Mouse (Mus musculus) inflammation-experienced regulatory T-cells, adult 6 months (primary cell): ENCODE results near the gene Tcea3. TPM values are rescaled to one million over a fixed set of nuclear protein-coding genes. Genes with fewer than 3 reads are reported as not detected.

Experiments used
- ATAC-seq: one replicate; pipeline ENCODE4 v1.8.0; 2017
- polyA plus RNA-seq, 3 experiments: library from polyadenylated mRNA; unstranded; fragments of 100-300 nt; shearing (Covaris generic); gene quantifications; one replicate each; pipeline ENCODE4 v1.2.1; 2017

The Tcea3 gene
- polyA plus RNA-seq, 3 experiments from 2014 or later, result 0.29 to 0.65 TPM; not detected in 1

DNA sequence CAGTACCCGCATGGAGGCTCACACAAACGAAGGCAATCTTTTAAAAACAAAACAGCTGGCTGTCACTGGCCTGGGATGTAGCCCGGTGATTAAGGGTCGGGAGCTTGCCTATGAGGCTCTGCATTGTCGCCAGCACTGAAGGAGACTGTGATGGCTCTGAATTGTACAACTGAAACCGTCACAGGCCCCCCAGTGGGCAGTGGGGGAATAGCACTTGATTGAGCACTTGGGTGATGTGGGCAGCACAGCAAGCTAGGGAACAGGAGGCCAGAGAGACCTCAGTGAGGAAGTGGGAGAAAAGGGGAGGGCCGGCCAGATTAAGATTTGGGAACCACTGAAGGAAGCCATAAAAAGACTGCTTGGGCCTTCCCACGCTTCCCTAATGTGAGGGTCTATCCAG is 7.9 kb upstream of the Tcea3 start:
- no peak for ATAC-seq

DNA sequence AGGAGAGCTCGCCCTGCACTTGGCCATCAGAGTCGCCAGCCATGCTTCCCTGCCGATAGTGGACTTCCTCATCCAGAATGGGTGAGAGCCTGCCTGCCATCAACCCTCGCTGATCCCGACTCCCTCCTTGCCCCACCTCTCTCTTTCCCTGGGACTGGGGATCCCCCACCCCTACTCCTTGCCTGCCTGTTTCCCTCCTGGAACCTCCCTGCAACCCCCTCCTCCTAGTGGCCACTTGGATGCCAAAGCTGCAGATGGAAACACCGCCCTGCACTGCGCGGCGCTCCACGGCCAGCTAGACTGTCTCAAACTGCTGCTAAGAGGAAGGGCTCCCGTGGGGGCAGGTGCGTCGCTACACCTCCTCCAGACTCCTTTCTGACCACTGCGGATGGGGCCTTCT is 7.4 kb upstream of the Tcea3 start:
- ATAC-seq, result no peak

DNA sequence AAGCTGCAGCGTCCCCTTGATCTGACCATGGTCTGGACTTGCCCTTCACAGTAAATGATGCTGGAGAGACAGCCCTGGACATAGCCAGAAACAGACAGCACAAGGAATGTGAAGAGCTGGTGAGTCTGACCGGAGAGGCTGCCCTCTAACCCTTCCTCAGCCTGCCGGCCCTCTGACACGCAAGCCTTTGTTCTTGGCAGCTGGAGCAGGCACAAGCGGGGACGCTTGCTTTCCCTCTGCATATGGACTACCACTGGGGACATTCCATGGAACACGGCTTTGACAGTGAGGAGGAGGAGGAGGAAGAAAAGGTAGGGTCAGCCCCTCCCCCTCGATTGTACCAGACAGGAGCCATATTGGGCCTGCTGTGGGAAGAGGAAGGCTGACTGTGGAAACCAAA is 6.6 kb upstream of the Tcea3 start:
- no peak for ATAC-seq

DNA sequence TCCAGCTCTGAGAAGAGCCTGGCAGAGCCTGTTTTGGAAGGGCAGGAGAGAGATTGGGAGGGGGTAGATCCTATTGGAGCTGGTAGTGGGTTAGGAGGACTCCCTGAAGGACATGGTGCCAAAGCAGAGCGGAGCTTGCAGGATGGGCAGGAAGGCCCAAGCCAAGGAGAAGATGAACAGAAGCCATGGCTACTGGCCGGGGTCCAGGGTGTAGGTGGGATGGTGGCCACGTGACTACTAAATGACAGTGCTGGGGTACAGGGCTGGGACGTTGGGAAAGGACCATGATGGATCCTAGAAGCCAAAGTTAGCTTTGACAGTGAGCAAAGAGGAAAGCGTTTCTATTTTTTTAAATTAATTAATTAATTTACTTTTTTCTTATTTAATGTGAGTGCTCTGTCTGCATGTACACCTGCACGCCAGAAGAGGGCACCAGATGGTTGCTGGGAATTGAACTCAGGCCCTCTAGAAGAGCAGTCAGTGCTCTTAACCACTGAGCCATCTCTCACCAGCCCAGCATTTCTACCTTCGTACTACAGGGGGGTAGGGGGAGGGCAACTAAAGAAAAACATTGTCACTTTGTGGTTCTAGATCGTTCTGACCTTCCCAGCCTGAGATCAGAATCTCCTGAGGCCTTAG is 5.3 kb upstream of the Tcea3 start:
- no peak for ATAC-seq

DNA sequence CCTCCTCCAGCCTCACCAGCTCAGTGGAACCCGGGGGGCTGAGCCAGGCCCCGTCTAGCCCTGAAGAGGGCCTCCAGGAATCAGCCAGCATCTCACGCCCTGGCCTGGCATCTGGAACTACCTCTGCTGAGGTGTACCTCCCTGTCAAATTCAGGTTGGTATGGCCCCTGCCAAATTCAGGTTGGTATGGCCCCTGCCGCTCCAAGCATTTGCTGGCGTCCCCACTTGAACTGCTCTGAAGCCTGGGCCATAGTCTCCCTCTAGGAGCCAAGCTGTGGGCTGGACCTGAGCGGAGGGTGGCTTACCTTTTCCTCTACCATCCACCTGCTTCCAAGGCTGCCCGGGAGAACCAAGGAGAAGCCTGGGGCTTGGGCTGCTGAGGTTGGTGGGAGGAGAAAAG is 4.8 kb upstream of the Tcea3 start:
- no peak for ATAC-seq

DNA sequence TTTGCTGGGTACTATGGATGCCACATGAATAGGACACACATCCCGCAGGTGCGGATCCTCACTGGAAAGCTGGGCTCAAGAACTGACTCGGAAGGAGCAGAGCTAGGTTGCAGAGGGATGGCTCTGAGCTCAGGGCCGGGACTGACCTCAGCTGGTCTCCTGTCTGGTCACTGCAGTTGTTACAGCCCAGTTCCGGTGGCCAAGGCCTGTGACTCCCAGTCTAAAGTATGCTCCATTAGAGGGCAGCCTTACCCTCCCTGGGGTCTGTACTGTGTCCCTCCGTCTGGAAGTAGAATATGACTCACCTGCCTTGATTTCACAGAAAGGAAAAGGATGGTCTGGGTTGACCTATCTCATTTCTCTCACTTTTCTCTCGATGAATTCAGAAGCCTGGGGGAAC is 3.3 kb upstream of the Tcea3 start:
- no peak for ATAC-seq

DNA sequence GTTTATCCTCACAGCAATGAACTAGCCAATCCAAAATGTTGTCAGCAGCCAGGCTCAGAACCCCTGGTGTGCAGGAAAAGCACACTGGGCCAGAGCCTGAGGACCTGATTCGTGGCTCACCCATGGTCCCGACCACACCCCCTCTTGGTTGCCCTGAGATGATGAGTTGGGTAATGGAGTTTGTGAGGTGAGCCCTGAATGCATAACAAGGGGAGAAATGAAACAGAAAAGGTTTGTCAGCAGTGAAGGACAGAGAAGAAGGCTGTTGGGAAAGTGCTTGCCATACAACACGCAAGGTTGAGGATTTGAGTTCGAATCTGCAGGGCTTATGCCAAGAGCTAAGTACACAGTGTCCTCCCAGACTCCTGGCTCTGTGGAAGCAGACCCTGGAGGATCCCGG is 1.8 kb upstream of the Tcea3 start:
- ATAC-seq, result no peak

DNA sequence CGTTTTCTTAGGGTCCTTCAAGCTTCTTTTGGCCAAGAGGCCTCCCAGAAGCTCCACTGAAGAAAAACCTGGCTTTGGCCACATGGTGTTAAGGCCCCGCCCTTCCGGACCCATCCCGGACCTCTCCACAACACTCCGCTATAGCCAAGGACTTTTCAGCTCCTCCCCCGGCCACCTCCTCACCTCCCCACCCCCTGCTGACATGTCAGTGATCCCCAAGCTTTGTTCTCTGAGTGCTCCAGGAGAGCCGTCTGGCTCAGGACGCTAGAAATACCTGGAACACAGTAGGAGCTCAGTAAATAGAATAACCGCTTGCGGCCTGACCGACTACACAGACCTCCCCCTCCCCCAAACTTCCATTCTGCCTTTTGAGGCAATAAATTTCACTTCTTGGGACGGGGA is 960 bp upstream of the Tcea3 start:
- ATAC-seq, result no peak

DNA sequence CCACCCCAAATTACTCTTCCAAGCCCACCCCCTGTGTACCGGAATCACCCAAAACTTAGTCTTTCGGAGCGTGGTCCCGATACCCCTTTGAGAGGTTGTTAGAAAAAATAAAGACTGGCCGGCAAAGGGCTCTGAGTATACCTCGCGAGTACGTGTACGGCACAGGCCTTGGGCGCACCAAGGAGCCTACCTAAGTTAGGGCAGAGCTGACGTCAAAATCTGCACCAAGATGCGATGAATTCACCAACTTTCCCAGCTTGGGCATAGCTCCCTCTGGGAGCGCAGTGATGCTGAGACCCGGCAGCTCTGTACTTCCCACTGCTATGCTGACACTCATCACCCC is 172 bp upstream of the Tcea3 start:
- ATAC-seq, result no peak

DNA sequence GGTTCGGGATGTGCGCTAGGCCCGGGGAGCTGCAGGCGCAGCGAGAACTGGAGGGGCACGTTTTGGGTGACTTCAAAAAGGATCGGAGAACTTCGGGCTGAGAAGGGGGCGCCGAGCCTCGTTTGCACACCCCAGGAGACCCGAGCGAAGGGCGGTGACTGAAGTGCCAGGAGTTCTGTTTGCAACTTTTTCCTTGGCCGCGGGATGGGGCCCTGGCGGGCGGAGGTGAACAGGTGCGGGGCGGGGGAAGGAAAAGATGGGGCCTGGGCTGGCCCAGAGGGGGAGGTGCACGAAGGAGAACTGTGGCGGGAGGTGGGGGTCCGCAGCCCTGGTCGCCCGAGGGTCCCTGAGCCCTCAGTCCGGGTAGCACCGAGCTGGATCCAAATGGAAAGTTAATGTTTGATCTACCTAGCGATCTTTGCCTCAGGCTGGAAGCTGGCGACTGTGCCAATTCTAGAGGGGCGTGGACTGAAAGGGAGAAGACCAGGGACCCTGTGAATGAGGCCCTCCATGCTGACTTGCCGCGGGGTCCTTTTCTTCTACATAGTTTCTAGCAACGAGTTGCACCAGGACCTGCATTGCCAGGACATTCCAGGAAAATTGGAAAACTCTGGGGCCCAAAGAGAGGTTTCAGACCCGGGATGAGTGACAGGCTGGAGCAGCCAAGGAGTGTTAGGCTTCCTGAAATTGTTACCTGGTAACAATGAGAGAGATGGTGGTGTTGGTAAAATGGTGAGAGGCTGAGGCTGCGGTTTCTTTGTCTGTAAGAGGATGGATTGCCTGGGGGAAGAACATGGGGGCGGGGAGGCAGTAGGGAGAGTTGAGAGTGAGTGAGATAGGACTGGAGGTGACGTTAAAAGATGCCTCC is 1.2 kb downstream of the Tcea3 start:
- no peak for ATAC-seq

DNA sequence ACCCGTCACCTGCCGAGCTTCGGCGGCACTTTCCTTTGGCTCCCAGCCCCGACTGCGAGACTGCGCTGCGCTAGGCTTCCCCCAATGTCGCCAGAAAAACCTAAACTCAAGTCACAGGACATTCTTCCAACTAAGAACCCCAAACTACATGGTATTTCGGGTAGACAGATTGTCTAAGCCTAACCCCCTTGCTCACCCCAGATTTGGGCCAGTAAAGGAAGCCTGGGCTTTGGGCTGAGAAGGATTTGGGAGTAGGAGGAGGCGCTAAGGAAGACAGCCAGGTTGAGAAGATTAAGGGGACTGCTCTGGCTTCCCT is 1.8 kb downstream of the Tcea3 start:
- no peak for ATAC-seq

DNA sequence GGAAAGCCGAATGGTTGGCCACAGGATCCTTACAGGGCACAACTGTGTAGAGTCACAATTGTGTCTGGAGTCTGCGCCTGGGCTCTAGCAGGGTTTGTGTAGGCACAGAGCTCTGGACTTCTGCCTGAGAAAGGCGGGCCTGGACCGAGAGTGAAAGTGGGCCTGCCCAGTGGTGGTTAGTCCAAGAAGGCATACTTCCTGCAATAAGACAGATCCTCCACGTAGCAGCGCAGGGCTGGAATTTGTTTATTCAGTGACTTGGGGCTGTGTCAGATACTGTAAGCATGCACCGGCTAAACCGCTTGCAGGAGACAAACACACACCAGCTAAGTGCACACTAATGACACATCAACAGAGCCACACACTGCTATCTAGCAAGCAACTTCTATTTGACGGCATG is 2.3 kb downstream of the Tcea3 start:
- ATAC-seq, result no peak

DNA sequence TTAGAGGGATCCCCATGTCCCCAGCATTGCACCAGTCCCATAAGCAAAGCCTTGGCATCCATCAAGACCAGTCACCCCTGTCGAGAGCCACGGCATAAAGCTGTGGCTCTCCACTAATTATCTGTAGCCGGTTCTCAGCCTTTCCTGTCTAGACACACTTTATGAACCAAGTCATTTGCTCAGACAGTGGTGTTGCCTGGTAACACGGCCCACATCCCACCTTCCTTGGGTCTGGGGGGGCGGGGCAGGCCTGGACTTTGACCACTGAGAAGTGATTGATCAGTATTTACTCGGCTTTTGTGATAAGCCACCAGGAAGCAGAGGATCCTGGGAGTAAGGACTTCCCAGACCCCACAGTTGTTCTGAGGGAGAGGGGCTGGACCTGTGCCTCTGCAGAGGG is 8.4 kb downstream of the Tcea3 start:
- ATAC-seq, result no peak

DNA sequence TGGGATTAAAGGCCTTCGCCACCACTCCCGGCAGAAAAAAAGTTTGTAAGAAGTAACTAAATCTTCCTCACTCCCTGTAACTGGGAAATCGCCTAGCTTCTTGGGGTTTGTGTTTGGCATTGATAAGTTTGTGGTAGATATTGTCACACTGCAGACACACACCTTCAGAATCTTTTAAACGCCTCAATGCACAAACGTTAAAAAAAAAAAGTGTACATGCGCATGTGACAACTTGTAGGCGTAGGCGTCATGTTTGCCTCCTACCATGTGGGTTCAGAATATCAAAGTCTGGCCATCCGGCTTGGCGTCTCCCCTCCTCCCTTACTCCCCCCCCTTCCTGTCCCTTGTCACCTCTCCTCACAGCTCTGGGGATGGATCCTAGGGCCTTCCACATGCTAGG is 9.2 kb downstream of the Tcea3 start:
- ATAC-seq, result no peak

DNA sequence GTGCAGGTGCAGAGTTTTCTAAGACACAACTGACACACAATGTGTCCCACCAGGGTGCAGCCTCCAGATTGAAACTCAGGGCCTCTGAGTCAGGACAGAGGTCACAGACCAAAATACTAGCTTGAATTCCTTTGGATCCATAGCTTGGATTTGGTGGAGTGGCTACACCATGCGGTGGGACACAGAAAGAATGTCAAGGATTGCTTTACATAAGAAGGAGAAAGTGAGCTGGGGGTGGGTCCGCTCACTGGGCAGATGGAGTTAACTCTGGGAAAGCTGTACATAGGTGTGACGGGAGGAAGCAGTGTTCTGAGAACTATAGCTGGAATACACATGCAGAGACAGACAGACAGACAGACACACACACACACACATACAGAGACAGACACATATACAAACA is 12.4 kb downstream of the Tcea3 start:
- ATAC-seq, result no peak

DNA sequence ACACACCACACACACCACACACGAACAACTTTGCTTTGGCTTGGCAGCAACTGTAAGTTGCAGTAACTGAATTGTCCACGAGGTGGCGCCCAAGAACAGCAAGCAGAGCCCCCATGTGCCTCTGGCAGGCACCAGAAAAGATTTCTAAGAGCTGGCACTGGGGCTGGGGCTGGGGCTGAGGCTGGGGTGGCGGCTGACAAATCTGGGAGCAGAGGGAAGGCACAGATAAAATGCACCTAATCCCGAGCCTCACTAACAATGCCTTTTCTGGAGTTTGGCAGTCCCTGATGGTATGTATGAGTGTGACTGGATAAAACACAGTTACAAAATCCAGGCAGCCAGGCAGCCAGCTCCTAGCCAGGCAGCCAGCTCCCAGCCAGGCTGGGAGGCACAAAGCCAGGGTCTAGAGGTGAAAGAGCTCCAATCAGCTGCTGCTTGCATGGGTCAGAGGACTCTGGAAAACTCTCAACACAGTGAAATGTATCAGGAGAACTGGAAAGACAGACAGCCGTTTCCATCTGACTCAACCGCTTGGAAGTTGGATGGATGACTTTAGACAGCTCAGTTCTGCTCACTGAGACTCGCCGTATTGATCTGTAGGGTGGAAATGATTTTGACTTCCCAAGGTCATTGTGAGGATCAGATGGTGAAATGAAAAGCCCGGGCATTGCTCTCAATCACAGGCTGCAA is 13.1 kb downstream of the Tcea3 start:
- ATAC-seq, result no peak

DNA sequence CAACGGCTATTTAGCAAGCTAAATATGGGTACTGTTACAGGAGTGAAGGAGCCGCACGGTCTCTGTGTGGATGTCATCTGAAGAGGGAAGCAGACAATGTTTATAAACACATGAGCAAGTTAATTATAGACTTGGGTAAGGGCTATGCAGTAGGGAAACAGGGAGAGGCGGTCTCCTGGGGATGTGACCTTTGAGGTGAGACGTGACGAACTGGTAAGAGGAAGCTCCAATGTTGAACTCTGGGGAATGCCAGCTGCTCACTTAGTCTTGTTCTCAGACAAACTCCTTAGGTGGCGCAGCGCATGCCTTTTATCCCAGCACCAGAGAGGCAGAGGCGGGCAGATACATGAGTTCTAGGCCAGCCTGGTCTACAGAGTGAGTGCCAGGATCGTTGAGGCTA is 14.4 kb downstream of the Tcea3 start:
- no peak for ATAC-seq

DNA sequence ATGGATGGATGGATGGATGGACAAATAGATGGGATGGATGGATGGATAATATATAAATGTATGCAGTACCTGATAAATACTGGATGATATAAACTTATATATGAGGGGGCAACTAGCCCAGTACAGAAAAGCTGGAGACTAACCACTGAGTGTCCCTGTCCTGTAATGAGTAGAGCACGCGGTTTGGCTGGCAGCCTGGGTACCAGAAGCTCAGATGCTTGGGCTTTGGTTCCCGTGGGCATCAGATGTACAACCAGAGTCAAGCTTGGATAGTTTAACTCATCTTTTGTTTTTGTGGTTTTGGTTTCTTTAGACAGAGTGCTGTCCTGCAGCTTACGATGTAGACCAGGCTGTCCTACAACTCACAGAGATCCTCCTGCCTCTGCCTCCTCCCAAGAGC is 16.0 kb downstream of the Tcea3 start:
- ATAC-seq, result no peak

DNA sequence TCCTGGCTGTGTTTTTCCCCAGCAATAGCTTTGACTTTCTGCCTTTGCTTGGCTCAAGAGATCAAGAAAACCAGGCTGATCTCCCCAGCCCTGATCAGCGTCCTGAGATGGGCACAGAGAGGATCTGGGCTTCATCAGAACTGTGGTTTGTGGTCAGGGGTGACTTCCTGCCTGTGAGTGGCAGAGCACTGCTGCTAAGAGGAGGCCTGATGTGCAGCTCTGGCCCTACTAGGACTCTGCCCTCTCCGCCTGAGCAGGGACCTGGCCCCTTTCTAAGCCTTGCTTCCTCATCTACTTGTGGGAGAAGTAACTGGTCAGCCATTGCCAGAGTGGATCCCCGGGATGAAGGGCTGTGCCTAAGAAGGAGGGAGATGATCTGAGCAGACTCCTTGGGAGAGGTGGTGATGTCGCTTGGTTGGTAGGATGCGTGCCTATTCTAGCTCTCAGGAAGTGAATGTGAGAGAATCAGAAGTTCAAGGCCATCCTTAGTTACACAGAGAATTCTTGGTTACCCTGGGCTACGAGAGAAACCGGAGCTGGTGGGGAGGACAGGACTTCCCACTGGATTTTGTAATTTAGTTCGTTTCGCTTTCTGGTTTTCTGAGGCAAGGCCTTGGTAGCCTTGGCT is 19.3 kb downstream of the Tcea3 start:
- peak; percentile 99 for ATAC-seq

DNA sequence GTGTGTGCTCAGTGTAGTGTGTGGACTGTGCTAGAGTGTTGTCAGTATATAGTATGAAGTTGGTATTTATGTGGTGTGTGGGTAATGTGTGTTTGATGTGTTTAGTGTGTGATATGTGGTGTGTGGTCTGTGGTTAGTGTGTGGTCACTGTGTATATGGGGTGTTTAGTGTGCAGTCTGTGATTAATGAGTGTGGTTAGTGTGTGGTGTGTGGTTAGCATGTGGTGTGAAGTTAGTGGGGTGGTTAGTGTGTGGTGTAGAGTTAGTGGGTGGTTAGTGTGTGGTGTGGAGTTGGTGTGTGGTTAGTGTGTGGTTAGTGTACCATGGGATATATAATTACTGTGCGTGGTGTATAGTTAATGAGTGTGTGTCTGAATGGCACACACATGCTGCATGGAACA is 21.4 kb downstream of the Tcea3 start:
- ATAC-seq, result no peak

DNA sequence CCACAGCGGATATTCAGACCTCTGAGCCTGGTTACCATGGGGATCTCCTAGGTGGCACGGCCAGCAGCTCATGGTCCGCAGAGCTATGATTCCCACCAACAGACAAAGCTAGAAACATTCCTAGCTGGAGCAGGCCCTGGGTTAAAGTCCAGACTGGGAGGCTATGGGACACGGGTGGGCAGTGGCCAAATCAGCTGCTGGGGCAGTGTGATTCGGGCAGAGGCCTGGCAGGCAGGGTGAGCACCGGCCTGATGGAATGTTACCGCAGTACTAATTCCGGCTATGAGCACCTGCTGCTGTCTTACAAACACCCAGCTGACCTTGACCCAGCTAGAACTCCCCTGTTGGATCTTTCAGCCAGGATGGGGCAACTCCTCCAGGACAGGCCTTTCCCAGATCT is 23.1 kb downstream of the Tcea3 start:
- ATAC-seq, result no peak

DNA sequence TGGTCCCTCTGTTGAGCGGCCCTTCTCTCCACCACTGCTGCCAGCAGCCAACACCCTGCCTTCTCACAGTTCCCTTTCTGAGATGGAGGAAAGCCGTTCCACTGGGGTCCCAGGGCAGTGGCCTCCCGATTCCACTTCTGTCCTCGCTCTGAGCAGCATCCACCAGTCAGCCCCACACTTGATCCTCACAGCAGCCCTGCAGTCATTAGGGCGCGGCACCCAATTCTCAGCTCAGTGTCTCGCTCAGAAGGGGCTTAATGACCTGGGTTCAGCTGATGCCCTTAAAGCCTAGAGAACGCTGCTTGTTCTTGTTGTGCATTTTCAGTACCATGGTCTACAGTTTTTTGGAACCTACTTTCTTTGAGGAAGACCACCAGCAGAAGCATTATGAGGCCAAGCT is 33.6 kb downstream of the Tcea3 start:
- no peak for ATAC-seq

DNA sequence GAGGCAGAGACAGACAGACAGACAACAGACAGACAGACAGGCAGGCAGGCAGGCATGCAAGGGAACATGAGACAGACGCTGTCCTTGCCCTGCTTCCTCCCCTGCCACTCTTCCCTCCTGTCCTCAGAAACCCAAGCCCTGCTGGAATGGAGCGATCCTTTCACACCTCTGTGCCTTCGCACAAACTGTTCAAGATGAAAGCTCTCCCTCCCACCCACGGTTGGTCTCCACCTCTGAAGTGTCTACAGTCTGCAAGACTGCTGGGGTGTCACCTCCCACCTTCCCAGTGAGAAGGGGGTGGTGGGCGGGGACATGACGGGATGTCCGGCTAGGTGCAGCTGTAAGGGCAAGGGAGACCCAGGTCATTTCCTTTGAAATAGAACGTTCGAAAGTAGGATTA is 34.1 kb downstream of the Tcea3 start:
- no peak for ATAC-seq
